Mouse (Mus musculus): ENCODE results near the gene Brcc3. TPM values are rescaled to one million over a fixed set of nuclear protein-coding genes. Genes with fewer than 3 reads are reported as not detected.

Brcc3 gene
- 45.2 and 47.7 TPM in 2 replicates for polyA plus RNA-seq (2015; fragmentation: Nextera tagmentation; extraction: Ambion mirVana)

DNA sequence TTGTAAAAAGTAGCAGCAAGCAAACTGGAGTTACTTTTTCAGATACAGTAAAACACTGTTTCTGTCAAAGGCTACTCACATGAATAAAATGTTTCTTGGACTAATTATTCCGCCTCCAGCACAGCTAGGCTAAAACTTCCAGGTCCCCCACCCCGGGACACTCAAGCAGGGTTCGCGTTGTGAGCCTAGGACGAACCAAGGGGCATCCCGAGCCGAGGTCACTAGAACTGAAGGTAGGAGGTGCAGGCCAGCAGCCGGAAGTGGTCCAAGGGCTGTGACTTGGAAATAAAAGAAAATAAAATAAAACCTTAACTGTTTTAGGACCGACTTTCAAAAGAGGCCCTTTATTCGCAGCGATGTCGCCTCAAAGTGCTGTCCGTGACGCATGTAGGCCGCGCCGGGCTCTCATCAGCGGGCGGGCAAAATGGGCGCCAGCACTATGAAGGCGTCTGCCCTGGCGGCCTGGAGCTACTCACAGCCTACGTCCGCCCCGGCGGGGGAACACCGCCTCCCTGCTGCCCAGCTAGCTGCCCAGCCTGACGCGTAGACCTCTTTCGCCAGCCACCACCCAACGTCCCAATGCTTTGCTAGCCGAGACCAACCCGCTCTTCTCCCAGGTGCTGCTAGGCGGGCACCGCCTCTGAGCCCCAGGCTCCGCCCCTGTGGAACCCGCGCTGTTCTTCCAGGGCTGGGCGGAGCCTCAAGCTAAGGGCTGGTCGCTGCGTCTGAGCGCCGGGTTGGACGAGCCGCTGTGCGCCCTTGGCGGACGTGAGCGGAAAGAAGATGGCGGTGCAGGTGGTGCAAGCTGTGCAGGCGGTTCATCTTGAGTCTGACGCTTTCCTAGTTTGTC is at the start of gene Brcc3, which contains the start of the genes Cmc4 and Mtcp1:
Brcc3 (plus strand) TSS at position 693 of the 850 bp plus-strand sequence.
Cmc4 (minus strand) TSS at position 649 of the 850 bp plus-strand sequence.
Mtcp1 (minus strand) TSS at position 653 of the 850 bp plus-strand sequence.
- ATAC-seq (ENCODE audit: low read depth) (peak; percentile 98), DNase-seq (peak; percentile 90)
- peaks cover 3% of the 10 kb centered on the region; the same call in 1 of the 2 replicates for H3K27me3 ChIP-seq
- peak within 1 kb of the TSS; percentile 94 for H3K27ac ChIP-seq
- H3K36me3 ChIP-seq = no peaks in the 10 kb centered on the region
- H3K4me1 ChIP-seq (replicated peaks) = 0 out of 2 replicates have a peak, but pooled peaks cover 3% of the 10 kb centered on the region
- peak within 1 kb of the TSS; percentile 75 for H3K9ac ChIP-seq
- peak within 1 kb of the TSS; percentile 62 for H3K4me2 ChIP-seq
- H3K9me3 ChIP-seq (replicated peaks) = no peaks in the 10 kb centered on the region
- H3K4me3 ChIP-seq (replicated peaks) = peak within 1 kb of the TSS; percentile 64
- WGBS (ENCODE audit: insufficient replicate concordance) = 9% methylated on average over 52 of the region's 52 CpGs

- Histone ChIP-seq H3K27me3 (no peaks in the 10 kb centered on the region), H3K9me3 (replicated peaks) (no peaks in the 10 kb centered on the region), H3K27ac (no peak overlapping the region), H3K36me3 (no peaks in the 10 kb centered on the region), H3K4me1 (replicated peaks) (no peaks in the 10 kb centered on the region), H3K9ac (no peak overlapping the region), H3K4me2 (no peak overlapping the region), H3K4me3 (replicated peaks) (no peak overlapping the region)
- DNase-seq = no peak
- ATAC-seq (ENCODE audit: low read depth) = no peak
Measured at GRCm38 (mm10) chrX:75370197-75370596, 46.2 kb upstream of the Brcc3 start.

- ATAC-seq (ENCODE audit: low read depth) (no peak), DNase-seq (no peak)
- no peaks in the 10 kb centered on the region for H3K27me3 ChIP-seq
- no peak overlapping the region for H3K4me2 ChIP-seq
- no peaks in the 10 kb centered on the region for H3K36me3 ChIP-seq
- no peak overlapping the region for H3K27ac ChIP-seq
- H3K9me3 ChIP-seq (replicated peaks) = no peaks in the 10 kb centered on the region
- 54% methylated on average over 2 of the region's 2 CpGs for WGBS (ENCODE audit: insufficient replicate concordance)
- H3K9ac ChIP-seq = no peak overlapping the region
- no peaks in the 10 kb centered on the region for H3K4me1 ChIP-seq (replicated peaks)
- H3K4me3 ChIP-seq (replicated peaks) = no peak overlapping the region
Measured at GRCm38 (mm10) chrX:75372666-75373425, 43.6 kb upstream of the Brcc3 start.

DNA sequence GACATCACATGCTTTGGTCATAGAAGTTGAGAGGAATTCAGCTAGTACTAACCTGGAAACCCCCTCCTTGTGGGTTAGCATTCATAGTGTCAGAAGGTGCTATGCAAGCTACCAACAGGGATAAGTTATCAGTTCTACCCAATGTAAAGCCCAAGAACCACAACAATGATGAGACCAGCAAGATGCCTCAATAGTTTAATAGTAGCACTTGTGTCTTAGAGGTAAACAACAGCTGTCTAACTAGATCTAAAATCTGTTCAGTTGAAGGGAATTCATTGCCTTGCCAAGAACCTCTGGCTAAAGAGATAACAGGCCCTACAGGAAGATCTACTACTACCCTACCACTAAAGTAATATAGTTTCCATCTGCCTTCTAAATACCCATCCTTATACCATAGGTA is 39.6 kb upstream of the Brcc3 start:
- no peak overlapping the region for H3K9ac ChIP-seq
- no peak overlapping the region for H3K27ac ChIP-seq
- no peak for DNase-seq
- H3K36me3 ChIP-seq = no peaks in the 10 kb centered on the region
- no peaks in the 10 kb centered on the region for H3K4me1 ChIP-seq (replicated peaks)
- H3K4me3 ChIP-seq (replicated peaks) = no peak overlapping the region
- no peak; the same call in 1 of the 2 replicates for ATAC-seq (ENCODE audit: low read depth)
- no peaks in the 10 kb centered on the region for H3K9me3 ChIP-seq (replicated peaks)
- no peaks in the 10 kb centered on the region for H3K27me3 ChIP-seq
- no peak overlapping the region for H3K4me2 ChIP-seq

- Histone ChIP-seq H3K9me3 (replicated peaks) (no peaks in the 10 kb centered on the region), H3K4me2 (no peak overlapping the region), H3K27ac (no peak overlapping the region), H3K9ac (no peak overlapping the region), H3K4me1 (replicated peaks) (0 out of 2 replicates have a peak, but pooled peaks cover 5% of the 10 kb centered on the region), H3K4me3 (replicated peaks) (no peak overlapping the region), H3K27me3 (no peaks in the 10 kb centered on the region), H3K36me3 (no peaks in the 10 kb centered on the region)
- ATAC-seq (ENCODE audit: low read depth) (no peak), DNase-seq (no peak)
- WGBS (ENCODE audit: insufficient replicate concordance) = 69% methylated on average over 1 of the region's 1 CpGs
Measured at GRCm38 (mm10) chrX:75381176-75381575, 35.3 kb upstream of the Brcc3 start.

GRCm38 (mm10) chrX:75381699-75382098 is 34.7 kb upstream of the Brcc3 start:
- ATAC-seq (ENCODE audit: low read depth) = no peak
- no peaks in the 10 kb centered on the region for H3K9me3 ChIP-seq (replicated peaks)
- H3K4me1 ChIP-seq (replicated peaks) = 0 out of 2 replicates have a peak, but pooled peaks cover 5% of the 10 kb centered on the region
- H3K4me2 ChIP-seq = peak overlapping the region; percentile 62
- no peak overlapping the region for H3K27ac ChIP-seq
- H3K27me3 ChIP-seq = no peaks in the 10 kb centered on the region
- 64% methylated on average over 5 of the region's 5 CpGs for WGBS (ENCODE audit: insufficient replicate concordance)
- no peaks in the 10 kb centered on the region for H3K36me3 ChIP-seq
- DNase-seq = no peak
- peak overlapping the region; percentile 62 for H3K4me3 ChIP-seq (replicated peaks)
- peak overlapping the region; percentile 69; the same call in 1 of the 2 replicates for H3K9ac ChIP-seq

DNA sequence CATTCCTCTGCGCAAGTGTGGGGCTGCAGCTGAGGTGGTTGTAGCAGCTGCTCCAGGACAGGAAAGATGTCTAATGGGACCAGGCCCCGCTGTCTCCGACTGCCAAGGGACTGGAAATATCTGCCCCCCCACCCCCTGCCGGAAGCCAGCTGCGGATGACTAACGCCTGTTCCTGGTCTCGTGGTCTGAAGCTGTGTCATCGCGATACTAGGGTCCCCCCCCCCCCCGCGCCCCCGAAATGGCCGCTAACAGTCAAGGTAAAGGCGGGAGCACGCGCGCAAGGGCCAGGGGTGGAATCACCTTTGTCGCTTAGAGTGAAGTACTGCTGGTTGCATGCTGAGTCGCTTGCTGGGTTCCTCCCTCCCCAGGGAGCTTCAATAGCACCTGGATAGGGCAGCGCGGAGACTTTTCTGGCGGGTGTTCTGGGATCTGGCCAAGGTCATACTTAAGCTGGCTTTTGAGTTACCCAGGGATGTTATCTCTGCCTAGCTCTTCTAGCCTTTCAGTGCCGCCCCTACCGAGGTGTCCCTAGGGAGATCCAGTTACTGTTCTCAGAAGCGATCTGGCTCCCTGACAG is 34.1 kb upstream of the Brcc3 start, which contains the start of the genes Fundc2 and F8:
Fundc2 (plus strand) TSS at position 205 of the 577 bp plus-strand sequence.
F8 (minus strand) TSS at position 421 of the 577 bp plus-strand sequence.
- peak within 1 kb of the TSS; percentile 62 for H3K4me2 ChIP-seq
- H3K9me3 ChIP-seq (replicated peaks) = no peaks in the 10 kb centered on the region
- H3K9ac ChIP-seq = peak within 1 kb of the TSS; percentile 69
- WGBS (ENCODE audit: insufficient replicate concordance) = 9% methylated on average over 25 of the region's 25 CpGs
- H3K4me1 ChIP-seq (replicated peaks) = 0 out of 2 replicates have a peak, but pooled peaks cover 5% of the 10 kb centered on the region
- peak within 1 kb of the TSS; percentile 81 for H3K27ac ChIP-seq
- no peaks in the 10 kb centered on the region for H3K36me3 ChIP-seq
- peak within 1 kb of the TSS; percentile 62 for H3K4me3 ChIP-seq (replicated peaks)
- DNase-seq (peak; percentile 40), ATAC-seq (ENCODE audit: low read depth) (peak; percentile 91)
- no peaks in the 10 kb centered on the region for H3K27me3 ChIP-seq

- DNase-seq = no peak
- no peak overlapping the region for H3K4me2 ChIP-seq
- no peaks in the 10 kb centered on the region for H3K9me3 ChIP-seq (replicated peaks)
- H3K4me1 ChIP-seq (replicated peaks) = peaks cover 20% of the 10 kb centered on the region
- H3K27ac ChIP-seq = no peak overlapping the region
- 89% methylated on average over 1 of the region's 1 CpGs for WGBS (ENCODE audit: insufficient replicate concordance)
- H3K36me3 ChIP-seq = peaks cover 2% of the 10 kb centered on the region; the same call in 1 of the 2 replicates
- H3K4me3 ChIP-seq (replicated peaks) = no peak overlapping the region
- no peak for ATAC-seq (ENCODE audit: low read depth)
- no peaks in the 10 kb centered on the region for H3K27me3 ChIP-seq
- H3K9ac ChIP-seq = no peak overlapping the region
Measured at GRCm38 (mm10) chrX:75399471-75399870, 17.0 kb upstream of the Brcc3 start.

DNA sequence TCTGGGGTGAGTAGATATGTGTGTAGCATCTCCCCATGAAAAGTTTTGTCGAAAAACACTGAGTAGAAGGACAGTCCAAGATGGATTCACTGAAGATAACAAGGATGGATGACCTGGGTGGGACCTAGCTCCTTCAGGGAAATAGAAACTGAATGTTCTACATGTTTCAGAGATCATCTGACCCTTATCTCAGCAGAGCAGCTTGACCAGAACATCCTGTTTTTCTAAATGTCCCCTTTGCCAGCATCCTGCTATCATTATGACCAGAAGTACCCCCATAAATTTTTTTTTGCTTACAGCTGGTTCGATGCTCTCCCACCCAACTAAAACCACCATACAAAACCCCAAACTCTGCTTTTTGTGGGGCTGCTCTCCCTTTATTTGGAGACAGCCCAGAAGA is 13.8 kb upstream of the Brcc3 start:
- DNase-seq = peak; percentile 40
- H3K27me3 ChIP-seq = no peaks in the 10 kb centered on the region
- H3K4me1 ChIP-seq (replicated peaks) = peaks cover 20% of the 10 kb centered on the region
- no peak overlapping the region for H3K4me3 ChIP-seq (replicated peaks)
- no peak overlapping the region for H3K9ac ChIP-seq
- WGBS (ENCODE audit: insufficient replicate concordance) = 22% methylated on average over 2 of the region's 2 CpGs
- H3K27ac ChIP-seq = peak overlapping the region; percentile 75
- peak overlapping the region; percentile 5; the same call in 1 of the 2 replicates for H3K4me2 ChIP-seq
- no peaks in the 10 kb centered on the region; the same call in 1 of the 2 replicates for H3K36me3 ChIP-seq
- H3K9me3 ChIP-seq (replicated peaks) = no peaks in the 10 kb centered on the region
- peak; percentile 94 for ATAC-seq (ENCODE audit: low read depth)

- Histone ChIP-seq H3K4me3 (replicated peaks) (no peak overlapping the region), H3K27me3 (no peaks in the 10 kb centered on the region), H3K9me3 (replicated peaks) (no peaks in the 10 kb centered on the region), H3K4me2 (peak overlapping the region; percentile 5; the same call in 1 of the 2 replicates), H3K36me3 (no peaks in the 10 kb centered on the region; the same call in 1 of the 2 replicates), H3K9ac (no peak overlapping the region), H3K27ac (peak overlapping the region; percentile 75), H3K4me1 (replicated peaks) (peaks cover 20% of the 10 kb centered on the region)
- ATAC-seq (ENCODE audit: low read depth) (peak; percentile 25; the same call in 1 of the 2 replicates), DNase-seq (no peak)
Measured at GRCm38 (mm10) chrX:75403350-75403749, 13.1 kb upstream of the Brcc3 start.

DNA sequence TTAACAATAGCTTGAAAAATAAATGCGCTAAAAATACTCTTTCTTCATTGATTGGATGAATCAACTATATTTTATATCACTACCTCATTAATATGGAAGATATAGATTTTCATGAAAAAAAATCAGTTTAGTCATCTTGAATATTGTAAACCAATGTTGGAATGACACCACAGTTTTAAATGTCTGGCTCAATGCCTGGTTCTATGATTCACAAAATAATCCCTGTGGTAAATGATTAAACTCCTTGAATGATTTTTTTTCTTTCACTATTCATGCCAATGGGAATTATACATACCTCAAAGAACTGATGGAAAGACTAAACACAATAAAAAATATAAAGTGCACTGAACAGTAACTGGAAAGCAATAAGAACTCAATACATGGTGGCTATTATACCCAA is 6.7 kb upstream of the Brcc3 start:
- H3K9ac ChIP-seq = no peak overlapping the region
- no peaks in the 10 kb centered on the region for H3K27me3 ChIP-seq
- H3K4me3 ChIP-seq (replicated peaks) = no peak overlapping the region
- DNase-seq (no peak), ATAC-seq (ENCODE audit: low read depth) (no peak)
- 78% methylated on average over 1 of the region's 1 CpGs for WGBS (ENCODE audit: insufficient replicate concordance)
- no peaks in the 10 kb centered on the region for H3K4me1 ChIP-seq (replicated peaks)
- H3K4me2 ChIP-seq = no peak overlapping the region
- H3K27ac ChIP-seq = no peak overlapping the region
- H3K9me3 ChIP-seq (replicated peaks) = no peaks in the 10 kb centered on the region
- no peaks in the 10 kb centered on the region for H3K36me3 ChIP-seq
